Mouse (Mus musculus) embryo, embryonic 11.5 days (tissue): ENCODE results near the gene Nkain2.
A peak's percentile ranks its signal among the peaks of the same experiment; 100 is the strongest.
"Not testable (repeated sequence)": the region's sequence is repeated elsewhere in the genome, so short reads cannot be mapped to it uniquely, and the experiment has no call there.

Experiments
- DNase-seq: peaks from one replicate; pipeline ENCODE4 v3.0.0-alpha.2; 2012; ENCODE audit warnings: low read depth, low spot score

Gene Nkain2

DNA sequence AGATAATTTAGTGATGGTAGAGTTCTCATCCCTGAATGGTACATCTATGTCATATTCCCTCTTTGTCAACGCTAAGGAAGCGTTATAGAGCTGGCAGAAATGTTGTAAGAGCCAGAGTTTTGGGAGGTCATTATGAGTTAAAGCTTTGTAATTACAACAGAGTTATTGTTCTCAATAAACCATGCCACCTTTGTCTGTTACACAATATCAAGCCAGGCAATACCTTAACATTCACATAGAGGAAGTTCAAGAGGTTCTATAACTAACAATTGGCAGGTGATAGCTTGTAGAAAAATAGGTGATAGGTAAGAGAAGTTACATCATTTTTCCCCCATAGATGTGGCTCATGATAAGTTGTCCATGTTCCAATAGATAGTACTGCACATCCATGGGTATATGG is 832.0 kb downstream of the Nkain2 start:
- no peak for DNase-seq

DNA sequence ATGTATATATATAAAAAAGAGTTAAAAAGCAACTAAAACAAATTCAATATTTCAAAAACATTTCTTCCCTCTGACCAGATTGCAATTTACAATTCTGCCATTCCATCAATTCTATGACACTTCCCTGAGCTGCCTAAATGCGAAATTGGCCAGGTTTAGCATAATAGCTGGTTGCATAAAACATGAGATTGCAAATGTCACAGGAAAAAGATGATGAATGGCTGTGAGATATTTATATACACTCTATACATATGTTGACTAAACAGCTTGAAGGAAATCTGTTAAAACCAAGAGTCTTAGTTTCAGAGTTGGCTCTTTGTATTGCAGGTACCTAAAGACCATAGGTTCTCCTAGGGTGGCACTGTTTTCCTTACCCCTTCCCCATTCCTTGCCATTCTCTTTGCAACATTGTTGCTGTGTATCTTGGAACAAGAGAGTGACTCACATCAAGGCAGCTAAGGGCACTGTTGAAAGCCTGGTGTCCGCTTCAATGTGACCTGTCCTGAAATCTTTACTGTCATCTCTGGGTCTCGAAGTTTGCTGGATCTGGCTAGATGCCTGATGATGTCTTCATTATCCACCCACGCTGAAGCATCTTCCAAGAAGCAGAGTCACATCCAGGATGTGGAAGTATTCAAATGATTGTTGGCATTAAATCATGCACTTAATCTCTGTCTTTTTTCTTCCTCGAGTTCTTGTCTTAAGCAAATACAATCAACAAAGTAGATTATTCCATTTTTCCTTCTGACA is 837.5 kb downstream of the Nkain2 start:
- DNase-seq: no peak

DNA sequence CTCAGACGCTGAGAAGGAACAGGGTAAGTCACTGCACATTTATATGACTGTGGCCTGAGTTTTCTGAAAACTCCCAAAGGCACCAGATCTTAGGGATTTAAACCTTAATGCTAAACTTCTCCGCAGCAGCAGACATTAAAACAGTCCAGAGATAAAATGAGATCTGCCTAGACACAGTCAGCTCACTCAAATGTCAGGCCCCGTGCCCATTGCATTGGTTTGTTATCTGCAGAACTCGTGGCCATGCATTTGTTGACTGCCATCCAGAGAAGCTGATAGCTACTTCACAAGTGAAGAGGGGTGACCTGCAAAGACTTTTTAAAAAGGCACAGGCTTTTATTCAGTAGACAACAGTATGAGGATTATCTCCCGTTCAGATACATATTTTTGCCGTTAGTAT is 838.2 kb downstream of the Nkain2 start:
- DNase-seq: no peak

DNA sequence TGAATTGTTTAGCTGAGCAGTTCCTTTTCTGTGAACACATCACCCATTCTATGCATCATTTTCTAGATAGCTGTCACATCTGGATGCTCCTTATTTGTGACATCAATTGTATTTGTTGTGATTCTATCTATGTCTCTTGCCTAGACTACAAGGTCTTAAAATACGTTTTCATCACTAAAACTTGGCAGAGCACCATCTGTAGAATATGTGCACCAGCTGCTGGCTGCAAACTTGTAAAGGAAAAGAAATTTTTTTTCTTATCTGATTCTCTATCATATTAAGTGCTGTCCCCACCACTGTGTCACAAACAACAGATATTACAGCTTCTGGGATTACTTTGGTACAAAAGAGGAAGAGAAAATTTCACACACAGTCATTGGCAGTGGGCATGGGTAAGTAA is 860.3 kb downstream of the Nkain2 start:
- no peak for DNase-seq

DNA sequence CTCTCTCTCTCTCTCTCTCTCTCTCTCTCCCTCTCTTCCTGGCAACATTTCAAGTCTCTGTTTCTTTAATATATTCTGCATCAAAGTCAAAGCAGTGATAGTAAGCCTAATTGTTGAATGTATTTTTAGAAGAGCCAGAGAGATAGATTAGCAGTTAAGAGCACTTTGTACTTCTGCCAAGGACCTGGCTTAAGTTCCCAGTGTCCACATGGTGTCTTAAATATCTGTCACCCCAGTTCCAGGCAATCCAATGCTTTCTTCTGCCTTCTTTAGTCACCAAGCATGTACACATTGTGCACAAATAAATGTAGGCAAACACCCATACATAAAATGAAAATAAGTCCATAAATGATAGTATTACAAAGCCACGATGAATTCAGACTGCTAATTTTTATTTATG is 871.9 kb downstream of the Nkain2 start:
- no peak for DNase-seq

DNA sequence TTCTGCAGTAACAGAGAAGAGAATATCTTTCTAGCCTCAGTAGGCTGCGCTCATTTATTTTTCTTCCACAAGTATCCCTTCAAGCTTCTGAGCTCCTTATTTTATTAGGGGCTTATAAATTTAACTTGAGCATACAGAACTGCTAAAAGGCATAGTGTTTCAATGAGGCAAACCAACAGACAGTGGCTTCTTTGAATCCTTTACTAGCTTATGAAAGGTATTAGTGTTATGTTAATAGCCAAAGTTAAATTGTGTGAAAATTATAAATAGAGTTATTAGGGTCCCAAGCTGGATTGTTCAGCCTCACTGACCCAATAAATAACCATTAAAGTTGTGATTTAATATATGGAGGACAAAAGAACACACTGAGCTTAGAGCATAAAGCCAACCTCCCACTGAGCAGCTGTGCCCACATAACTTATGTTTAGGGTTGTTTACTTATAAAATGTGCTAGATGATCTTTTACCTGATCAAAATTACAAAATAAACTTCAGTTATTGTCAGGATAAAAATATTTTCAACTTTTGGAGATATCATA is 889.0 kb downstream of the Nkain2 start:
- no peak for DNase-seq

DNA sequence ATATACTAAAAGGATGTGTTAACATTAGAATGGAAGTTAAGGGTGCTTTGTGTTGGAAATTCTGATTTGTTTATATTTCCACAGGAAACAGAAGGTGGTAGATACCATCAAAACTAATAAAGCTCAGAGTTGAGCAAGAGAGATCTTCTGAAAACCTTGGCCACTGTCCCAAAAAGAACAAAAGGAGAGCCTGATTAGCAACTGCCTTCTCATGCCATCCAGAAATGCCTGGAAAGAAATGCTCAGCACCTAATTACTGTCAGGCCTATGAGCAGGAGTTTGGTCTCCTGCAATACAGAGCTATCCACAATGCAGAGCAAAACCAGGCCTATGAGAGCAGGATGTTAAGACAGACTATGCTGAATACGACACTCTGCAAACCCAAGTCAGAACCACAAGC is 897.1 kb downstream of the Nkain2 start:
- DNase-seq: no peak

DNA sequence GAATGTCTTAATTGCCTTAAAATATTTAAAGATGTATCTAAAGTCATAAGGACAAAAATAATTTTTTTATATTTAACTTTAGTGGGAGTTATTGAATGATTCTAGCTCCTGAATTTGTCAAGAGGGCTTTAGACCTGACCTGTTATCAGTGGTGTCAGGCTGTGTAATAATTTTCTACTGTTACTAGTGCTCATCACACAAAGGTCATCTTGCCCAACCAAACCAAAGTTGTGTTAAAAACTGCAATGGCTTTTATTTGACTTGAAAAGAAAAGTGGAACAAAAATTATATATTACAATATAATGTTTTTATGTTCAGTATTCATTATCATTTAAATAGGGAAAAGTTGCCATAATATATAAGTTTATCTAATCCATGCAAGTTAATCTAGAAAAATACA is 911.9 kb downstream of the Nkain2 start:
- no peak for DNase-seq

DNA sequence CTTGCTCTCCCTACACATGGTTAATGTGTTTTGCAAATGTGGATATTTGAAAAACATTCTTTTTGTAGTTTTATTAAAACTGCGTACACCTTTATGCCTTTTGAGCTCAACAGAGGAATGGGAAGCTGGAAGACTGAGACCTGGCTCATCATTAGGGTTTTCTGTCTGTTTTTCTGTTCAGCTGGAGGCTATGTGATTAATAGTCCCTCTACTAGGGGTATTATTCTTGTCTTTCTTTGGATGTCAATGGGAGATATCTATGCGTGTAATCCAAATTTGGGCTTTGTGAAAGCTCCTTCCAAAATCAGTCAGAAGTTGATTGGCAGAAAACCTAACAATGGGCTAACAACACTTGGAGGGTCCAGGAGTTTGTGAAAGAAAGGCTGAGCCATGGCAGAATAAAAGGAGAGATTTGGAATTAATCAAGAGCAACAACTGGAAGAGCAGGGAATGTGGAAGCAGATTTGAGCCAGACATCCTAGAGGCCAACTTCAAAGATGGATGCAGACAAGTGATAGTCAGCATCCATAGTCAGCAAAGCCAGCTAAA is 943.0 kb downstream of the Nkain2 start:
- no peak for DNase-seq

DNA sequence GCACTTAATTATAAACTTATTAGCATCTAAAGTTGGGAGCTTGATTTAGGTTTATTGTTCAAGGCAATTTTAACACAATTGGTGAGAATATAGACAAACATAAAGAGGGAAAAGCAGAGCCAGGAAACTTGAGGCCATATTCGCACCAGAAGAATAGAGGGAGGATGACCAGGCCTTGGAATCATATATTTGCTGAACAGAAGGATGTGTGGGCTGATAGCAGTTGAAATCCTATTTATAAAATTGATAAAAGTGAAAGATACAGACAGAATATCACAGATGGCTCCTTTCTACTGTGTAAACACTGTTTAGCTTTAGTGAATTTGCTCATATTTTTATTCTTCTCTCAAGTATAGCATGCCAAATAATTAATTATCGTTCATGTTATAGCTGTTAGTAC is 958.3 kb downstream of the Nkain2 start:
- no peak for DNase-seq

DNA sequence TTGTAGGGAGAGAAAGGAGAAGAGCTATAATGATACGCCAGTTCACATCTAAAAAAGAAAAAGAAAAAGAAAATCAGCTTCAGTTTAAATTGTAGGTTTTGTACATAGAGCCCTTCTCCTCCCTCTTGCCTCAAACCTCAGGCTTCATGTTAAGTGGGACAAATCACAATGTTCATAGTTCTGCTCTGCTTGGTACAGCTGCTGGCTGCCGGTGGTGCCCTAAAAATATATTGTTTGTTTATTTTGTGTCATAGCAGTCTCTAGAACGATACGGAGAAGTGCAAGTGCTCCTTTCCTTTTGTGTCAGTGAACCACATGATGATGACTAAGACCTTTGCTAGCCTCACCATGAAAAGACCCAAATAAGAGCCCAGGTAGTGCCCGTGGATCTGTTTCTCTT is 962.6 kb downstream of the Nkain2 start:
- DNase-seq: no peak

DNA sequence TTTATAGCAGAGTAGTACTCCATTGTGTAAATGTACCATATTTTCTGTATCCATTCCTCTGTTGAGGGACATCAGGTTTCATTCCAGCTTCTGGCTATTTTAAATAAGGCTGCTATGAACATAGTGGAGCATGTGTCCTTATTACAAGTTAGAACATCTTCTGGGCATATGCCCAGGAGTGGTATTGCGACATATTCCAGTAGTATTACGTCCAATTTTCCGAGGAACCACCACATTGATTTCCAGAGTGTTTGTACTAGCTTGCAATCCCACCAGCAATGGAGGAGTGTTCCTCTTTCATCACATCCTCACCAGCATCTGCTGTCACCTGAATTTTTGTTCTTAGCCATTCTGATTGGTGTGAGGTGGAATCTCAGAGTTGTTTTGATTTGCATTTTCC is 969.4 kb downstream of the Nkain2 start:
- not testable (repeated sequence) for DNase-seq

DNA sequence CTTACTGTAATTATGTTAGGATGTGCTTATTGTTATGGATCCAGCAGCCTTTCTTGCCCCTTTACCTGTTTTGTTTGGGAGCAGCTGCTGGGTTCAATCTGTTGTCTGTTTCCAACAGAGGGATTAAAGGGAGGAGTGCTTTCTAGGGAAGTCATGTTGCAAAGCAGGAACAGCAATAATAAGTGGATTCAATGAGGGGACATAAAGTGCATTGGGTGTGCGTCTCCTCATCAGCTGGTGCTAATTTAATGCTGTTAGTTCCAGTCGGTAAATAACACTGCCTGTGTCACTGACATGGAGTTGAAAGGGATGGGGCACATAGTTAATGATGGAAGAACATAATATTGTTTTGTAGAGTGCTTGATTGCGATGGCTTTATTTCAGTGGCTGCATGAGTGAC is 982.8 kb downstream of the Nkain2 start:
- no peak for DNase-seq

DNA sequence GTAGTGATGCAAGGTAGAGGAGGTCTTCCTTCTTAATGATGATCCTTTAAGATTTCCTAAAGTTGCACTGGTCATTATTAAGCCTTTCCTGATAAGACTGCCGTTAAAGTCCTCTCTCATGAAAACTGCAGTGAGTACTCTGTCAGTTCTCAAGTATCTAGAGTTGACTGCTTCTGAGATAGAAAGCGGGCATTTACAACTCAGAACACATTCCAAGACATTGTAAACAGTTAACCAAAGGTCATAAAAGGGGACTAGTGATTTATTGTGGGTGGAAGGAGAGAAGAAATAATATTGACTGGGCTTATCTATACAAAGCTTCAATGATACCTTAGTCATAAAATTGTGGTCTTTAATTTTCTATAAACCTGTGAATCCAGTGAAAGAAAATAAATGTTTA is 990.8 kb downstream of the Nkain2 start:
- DNase-seq: no peak

DNA sequence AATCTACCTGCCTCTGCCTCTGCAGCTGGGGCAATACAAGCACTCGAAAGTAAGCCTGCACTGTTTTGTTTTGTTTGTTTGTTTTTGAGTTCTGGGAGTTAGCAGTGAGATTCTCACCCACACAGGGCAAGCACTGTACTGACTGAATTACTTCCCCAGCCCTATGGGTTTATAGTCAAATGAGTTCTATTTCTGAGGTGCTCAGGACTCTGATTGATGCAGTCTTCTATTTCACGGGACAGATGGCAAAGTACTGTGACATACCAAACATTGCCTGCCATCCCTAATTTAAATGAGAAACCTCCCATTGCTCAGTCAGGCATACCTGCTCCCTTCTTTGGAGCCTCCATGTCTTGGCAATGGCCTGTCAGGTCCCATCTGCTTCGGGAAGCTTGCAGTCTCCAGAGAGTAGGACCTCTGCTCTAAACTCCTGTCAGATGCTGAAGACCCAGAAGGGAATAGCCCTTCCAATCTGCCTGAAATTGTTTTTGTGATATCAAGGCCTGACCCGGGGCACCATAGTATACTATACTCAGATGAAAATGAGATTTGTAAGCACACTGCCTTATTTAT is 1016.9 kb downstream of the Nkain2 start:
- DNase-seq: no peak

DNA sequence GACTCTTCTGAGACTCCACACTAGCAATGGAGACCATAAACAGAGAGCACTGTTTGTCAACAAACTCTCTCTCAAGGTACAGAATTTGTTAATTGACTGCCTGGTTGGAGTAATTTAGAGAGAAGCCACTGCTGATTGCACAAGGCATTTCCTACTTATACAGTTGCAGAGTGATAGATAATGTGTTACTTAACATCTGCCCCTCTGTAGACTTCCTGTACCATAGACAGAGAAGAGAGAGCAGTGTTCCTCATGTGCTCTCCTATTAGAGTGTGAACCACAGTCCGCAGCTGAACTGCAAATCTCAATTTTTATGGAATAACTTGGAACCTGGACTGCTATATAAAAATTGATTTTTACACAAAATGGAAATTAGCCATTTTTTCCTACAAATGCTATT is 1022.0 kb downstream of the Nkain2 start:
- no peak for DNase-seq

DNA sequence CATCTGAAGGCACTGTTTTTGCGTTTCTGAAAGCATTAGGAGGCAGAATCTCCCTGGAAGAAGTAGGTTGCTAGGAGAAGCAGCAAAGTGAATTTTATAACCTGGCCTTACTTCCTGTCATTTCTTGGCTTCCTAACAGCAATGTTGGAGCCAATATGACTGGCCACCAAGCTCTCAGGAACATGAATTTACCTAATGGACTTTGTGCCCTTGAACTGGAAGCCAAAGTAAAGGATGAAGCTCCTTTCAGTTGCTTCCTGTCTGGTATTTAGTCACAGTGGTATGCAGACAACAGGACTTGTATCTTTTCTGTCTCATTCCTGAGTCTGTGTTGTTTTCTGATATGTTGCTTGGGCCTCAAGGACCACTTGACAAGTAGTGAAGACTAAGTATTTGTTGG is 1063.2 kb downstream of the Nkain2 start:
- DNase-seq: no peak

DNA sequence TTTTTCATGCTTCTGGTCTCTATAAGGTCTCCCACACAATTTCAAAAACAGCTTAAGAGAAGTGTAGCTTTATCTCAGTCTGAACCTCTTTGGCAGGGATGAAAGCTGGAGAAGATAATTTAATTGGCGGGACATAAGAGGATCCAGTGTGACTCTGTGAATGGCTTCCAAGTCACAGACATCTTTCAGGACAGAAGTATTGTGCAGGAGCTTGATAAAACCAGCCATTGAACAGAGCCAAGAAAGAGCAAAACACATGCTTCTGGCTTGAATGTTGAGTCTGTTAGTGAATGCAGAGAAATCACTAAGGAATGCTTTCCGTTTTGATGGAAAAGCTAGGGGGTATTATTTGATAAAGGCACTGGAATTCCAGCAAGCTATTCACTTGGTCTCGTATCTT is 1077.7 kb downstream of the Nkain2 start:
- no peak for DNase-seq

DNA sequence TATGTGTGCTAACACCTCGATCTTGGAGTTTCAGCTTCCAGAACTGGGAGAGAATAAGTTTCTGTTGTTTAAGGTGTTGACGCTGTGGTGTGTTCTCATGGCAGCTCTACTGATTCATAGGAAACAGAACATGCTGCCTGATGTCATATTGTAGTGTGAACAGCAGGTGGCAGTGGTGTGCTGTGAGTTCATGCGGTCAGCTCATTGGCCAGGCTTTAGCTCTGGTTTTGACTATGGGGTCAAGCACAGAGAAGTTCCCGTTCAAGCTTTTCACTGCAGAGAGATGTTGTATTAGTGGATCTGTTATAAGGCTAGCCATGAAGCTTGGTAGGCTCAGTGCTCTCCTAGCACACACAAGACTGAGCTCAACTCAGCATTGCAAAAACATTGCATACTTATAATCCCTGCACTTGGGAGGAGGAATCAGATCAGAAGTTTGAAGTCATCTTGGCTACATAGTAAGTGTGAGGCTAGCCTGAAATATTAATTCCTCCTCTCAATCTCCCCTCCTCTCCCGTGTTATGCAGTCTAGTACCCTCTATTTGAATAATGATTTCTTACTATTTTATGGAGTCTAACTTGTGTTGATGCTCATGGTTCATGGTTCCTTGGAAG is 1147.7 kb downstream of the Nkain2 start:
- DNase-seq: peak; percentile 68

DNA sequence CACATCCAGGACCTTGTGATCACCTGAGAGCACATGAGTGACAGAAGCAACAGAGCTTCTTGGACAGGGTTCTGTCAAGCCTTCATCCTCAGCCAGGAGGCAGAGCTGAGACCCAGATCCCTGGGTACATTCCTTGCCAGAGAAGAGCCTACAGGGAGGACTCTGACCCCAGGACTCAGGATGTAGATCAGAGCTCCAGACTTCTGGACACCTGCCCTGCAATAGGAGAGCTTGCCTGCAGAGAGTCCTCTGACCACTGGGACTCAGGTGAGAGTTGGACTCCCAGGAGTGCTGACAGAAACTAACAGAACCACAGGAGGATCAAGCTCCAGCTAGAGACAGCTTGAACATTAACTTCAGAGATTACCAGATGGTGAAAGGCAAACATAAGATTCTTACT is 1162.2 kb downstream of the Nkain2 start:
- DNase-seq: no peak

DNA sequence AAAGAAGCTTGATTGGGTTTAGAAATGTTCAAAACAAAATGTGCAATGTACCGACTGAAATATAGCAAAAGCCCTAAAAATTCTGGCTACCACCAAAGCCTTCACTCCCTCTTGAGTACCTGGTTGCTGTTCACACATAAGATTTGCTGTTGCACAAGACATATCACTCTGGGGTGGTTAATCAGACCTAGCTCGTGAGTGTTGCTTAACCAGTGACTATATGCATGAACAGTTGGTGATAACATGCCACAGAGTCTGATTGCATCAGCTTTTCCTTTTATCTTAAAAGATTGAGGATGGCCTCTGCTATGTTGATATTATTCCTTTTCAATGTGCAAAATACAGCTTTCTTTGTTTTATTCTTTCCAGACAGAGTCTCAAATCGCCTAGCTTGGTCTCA is 1243.0 kb downstream of the Nkain2 start:
- DNase-seq: no peak

DNA sequence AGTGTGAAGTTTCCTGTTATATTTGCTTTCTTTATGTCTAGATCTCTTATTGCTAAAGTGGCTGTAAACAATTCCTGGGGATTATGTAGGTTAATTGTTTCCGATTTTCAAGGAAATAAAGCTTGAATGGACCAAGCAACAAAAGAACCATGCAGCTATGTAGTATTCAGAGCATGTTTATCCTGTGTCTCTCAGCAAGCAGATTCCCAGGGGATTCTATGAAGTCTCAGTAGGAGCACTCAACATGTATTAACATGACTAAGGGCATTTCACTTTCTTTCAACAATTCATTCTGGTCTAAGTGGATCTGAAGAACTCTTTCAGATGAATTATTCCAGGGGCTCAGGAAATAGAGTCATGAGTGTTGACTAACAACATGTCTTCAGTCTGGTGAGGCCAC is 1244.2 kb downstream of the Nkain2 start:
- no peak for DNase-seq
